Mouse (Mus musculus) G1E (cell line): ENCODE measurements around the gene Pts.

Experiments
- CTCF ChIP-seq: IDR thresholded peaks from 2 replicates; pipeline ENCODE4 v1.5.1; 2012; ENCODE audit warnings: low read depth, low read length, inconsistent platforms, mixed read lengths
- GATA1 ChIP-seq: IDR thresholded peaks from 2 replicates; pipeline ENCODE4 v1.6.1; 2012; ENCODE audit warnings: borderline replicate concordance, low read length, inconsistent platforms, mixed read lengths
- POLR2AphosphoS5 ChIP-seq: IDR thresholded peaks from 2 replicates; pipeline ENCODE4 v1.6.1; 2012; ENCODE audit warnings: low read depth, low read length, inconsistent platforms; ENCODE audit not compliant: insufficient replicate concordance
- TAL1 ChIP-seq: conservative IDR thresholded peaks from 2 replicates; pipeline ENCODE4 v1.6.1; 2012; ENCODE audit warnings: low read depth, low read length, inconsistent platforms, mixed read lengths

- TF ChIP-seq CTCF (no peak), POLR2AphosphoS5 (no peak), TAL1 (no peak), GATA1 (no peak)
Observed at GRCm38 (mm10) chr9:50542401-50542800, 13.9 kb upstream of the Pts start.
